Mouse (Mus musculus): ENCODE measurements around the gene Spats2l. TPM values are rescaled to one million over a fixed set of nuclear protein-coding genes. Genes with fewer than 3 reads are reported as not detected.

Spats2l gene
- 73.3 and 75.1 TPM in 2 replicates for polyA plus RNA-seq (2015; fragmentation: Nextera tagmentation; extraction: Ambion mirVana)

DNA sequence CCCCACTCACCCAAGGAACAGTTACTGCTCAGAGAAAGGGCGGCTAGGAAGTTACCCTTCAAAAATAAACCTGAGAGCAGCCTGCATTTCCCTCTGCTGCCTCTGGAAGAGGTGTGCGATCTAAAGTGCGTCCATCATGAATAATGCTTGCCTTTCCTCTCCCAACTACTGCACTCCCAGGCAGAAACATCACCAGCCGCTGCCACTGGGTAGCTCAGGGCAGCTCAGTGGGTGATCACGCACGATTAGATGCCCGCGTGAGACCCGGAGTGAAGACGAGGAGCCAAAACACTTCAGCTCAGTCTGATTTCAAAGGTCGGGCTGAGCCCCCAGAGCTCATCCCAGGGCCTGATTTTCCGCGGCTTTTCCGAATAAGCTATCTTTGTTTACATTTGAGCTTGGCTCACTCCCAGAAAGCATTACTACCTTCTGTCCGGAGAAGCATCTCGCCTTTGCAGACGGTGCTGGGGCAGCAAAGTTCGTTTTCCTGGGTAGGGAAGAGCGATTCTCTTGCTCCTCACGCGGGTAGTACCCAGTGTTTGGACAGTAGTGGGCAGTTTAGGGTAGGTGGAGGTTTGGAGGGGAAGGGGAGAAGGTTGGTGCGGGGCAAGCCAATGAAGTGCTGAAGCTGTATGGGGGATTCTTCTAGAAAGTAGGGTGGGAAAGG, at the start of gene Spats2l:
Gene Spats2l (plus strand): TSS at position 162 of the 667 bp plus-strand sequence.

DNA sequence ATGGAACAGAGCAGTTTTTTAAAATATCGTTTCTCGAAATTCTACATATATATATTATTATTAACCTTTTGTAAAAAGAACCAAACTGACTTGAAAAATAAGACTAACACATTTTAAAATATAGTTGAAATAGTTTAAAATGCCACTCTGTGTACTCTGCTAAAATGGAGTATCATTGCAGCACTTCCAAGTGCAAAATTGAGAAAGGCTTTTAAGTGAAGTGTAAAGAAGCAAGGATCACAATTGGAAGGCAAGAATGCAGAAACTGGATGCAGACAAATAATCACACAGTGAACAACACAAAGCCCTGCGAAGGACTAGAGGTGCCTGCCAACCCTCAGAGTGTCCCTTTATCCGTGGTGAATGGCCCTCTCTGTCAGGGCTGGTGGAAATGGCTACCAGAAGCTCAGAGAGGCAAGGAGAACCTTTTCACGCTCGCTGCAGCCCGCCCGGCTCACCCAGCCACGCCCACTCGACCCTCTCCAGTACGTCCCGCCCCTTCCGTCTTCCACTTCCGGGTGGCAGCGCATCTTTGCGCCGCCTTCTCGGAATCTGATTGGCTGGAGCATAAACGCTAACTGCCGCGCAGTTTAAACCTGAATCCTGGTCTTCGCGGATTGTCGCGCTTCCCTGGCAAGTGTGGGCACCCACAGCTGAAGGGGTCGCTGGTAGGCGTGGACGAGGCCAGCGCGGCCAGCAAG, 221.6 kb downstream of the Spats2l start, which contains the start of gene Sgo2a:
Gene Sgo2a (plus strand): TSS at position 540 of the 701 bp plus-strand sequence.

Other genes with a start within 250 kb of the Spats2l start
- gene Sgo2a, start 221.8 kb downstream of the Spats2l start, polyA plus RNA-seq (2015; fragmentation: Nextera tagmentation; extraction: Ambion mirVana): 4.4 TPM in 2 replicates
- gene Kctd18, start 244.8 kb downstream of the Spats2l start, polyA plus RNA-seq (2015; fragmentation: Nextera tagmentation; extraction: Ambion mirVana): 7.7 and 9.1 TPM in 2 replicates